Mouse (Mus musculus): Measurements from ENCODE around the gene Sox13.

DNA sequence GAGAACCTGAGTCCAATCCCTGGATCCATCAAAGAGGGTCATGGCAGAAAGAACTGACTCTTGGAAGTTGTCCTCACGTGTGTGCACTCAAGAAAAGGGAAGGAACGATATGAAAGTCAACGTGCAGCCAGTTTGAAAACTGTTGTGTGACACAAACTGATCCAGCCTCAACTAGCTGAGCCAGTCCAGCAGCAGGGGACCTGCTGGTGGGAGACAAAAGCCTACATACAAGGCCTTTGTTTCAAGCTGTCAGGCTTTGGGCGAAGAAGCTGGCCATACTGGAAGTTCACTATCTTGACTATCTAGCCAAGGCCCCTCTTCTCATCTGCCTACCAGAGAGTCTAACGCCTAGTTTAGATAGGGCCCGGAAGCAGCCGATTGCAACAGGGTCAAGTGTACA, 7.7 kb downstream of the Sox13 start:
- TF ChIP-seq CTCF (IDR thresholded peaks at IDR 0.05; ENCODE audit: borderline replicate concordance, control insufficient read depth, extremely low read depth, insufficient read depth, low read length, poor library complexity), result no peak
- TF ChIP-seq POLR2A (IDR thresholded peaks at IDR 0.05; ENCODE audit: control insufficient read depth, extremely low read depth, insufficient read depth, low read length, poor library complexity), result no peak
